15 mouse cellular contexts compared by ENCODE assay signal in the genomic region with DNA sequence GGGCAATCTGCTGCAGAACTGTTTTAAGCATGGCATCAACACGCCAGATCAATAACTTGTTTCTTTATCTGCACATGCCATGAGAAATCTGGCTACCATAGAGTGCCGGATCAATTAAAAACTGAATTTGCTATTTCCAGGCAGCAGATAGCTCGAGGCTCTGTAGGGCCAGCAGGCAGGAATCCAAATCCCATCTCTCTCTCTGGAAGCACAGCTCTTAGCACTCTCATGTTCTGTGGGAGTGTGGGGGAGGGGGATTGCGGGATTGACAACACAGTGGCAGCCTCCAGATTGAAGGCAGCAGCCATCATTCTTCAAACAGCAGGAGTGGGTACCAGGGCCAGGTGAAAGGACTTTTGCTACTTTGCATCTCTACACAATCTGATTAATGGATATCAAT.
DNase-seq lines count a peak whose midpoint lies in the region; ATAC-seq and TF ChIP-seq lines count a peak whose summit lies in the region.
"Had no signal": no experiment of that assay in that cellular context is flagged by ENCODE, and none has a peak within 500 bp of the region (broad histone marks: within the 10 kb centered on the region; RNA-seq: fewer than 3 reads in every experiment).

No protein-coding gene starts in this region.

- no peaks in the 10 kb centered on the region for H3K4me1 ChIP-seq in forebrain, embryonic 13.5 days
- H3K4me1 ChIP-seq in forebrain, embryonic 11.5 days (replicated peaks; ENCODE audit: control insufficient read depth, insufficient read depth, low read length), result no peaks in the 10 kb centered on the region
- no peaks in the 10 kb centered on the region for H3K4me1 ChIP-seq in midbrain, embryonic 11.5 days (ENCODE audit: control insufficient read depth, insufficient read depth, low read length)
- H3K4me1 ChIP-seq in midbrain, embryonic 10.5 days, result peaks cover 6% of the 10 kb centered on the region; the same call in 1 of the 2 replicates
- H3K4me1 ChIP-seq: intestine, embryonic 15.5 days had no signal

- no peak overlapping the region for H3K27ac ChIP-seq in forebrain, embryonic 13.5 days
- no peak overlapping the region for H3K27ac ChIP-seq in forebrain, embryonic 11.5 days (ENCODE audit: low read depth, low read length)
- H3K27ac ChIP-seq in midbrain, embryonic 11.5 days (ENCODE audit: low read depth, low read length), result no peak overlapping the region
- no peak overlapping the region for H3K27ac ChIP-seq in midbrain, embryonic 10.5 days (replicated peaks)
- no peak overlapping the region for H3K27ac ChIP-seq in gastrocnemius, adult 2 months
- H3K27ac ChIP-seq: intestine, embryonic 15.5 days; limb, embryonic 15.5 days had no signal

- H3K36me3 ChIP-seq in forebrain, embryonic 13.5 days (ENCODE audit: poor library complexity, severe bottlenecking), result no peaks in the 10 kb centered on the region
- H3K36me3 ChIP-seq in forebrain, embryonic 11.5 days (ENCODE audit: control insufficient read depth, insufficient read depth, low read length), result no peaks in the 10 kb centered on the region
- no peaks in the 10 kb centered on the region for H3K36me3 ChIP-seq in midbrain, embryonic 11.5 days (ENCODE audit: control insufficient read depth, insufficient read depth, low read length)
- no peaks in the 10 kb centered on the region for H3K36me3 ChIP-seq in midbrain, embryonic 10.5 days
- H3K36me3 ChIP-seq: intestine, embryonic 15.5 days; limb, embryonic 15.5 days had no signal

- no peak for TF ChIP-seq CTCF in gastrocnemius, adult 2 months (IDR thresholded peaks at IDR 0.05)

- H3K4me3 ChIP-seq in forebrain, embryonic 13.5 days, result no peak overlapping the region
- no peak overlapping the region for H3K4me3 ChIP-seq in forebrain, embryonic 11.5 days (ENCODE audit: low read depth, low read length)
- no peak overlapping the region for H3K4me3 ChIP-seq in midbrain, embryonic 11.5 days (ENCODE audit: low read depth, low read length)
- H3K4me3 ChIP-seq in midbrain, embryonic 10.5 days, result no peak overlapping the region
- H3K4me3 ChIP-seq in gastrocnemius, adult 2 months, result no peak overlapping the region
- H3K4me3 ChIP-seq: intestine, embryonic 15.5 days; limb, embryonic 15.5 days had no signal

- intact Hi-C loops in gastrocnemius, adult 2 months (cut with DNase I), result no loop called here

- WGBS in forebrain, embryonic 13.5 days, result 69% methylated on average over 4 of the region's 4 CpGs
- WGBS in forebrain, embryonic 11.5 days, result 76% methylated on average over 4 of the region's 4 CpGs
- 77% methylated on average over 4 of the region's 4 CpGs for WGBS in midbrain, embryonic 11.5 days
- WGBS in midbrain, embryonic 10.5 days, result 80% methylated on average over 4 of the region's 4 CpGs

- DNase-seq in forebrain, embryonic 11.5 days (ENCODE audit: low spot score), result no peak
- DNase-seq in midbrain, embryonic 11.5 days (ENCODE audit: low spot score, missing footprints), result no peak
- DNase-seq in midbrain, embryonic 10.5 days (ENCODE audit: low spot score), result no peak
- DNase-seq in layer of hippocampus, postnatal 10 days (ENCODE audit: low spot score in 2 of 2), result peak; percentile 62 to 76
- peak; percentile 41 for DNase-seq in right cerebral cortex, postnatal 14 days
- DNase-seq in gastrocnemius, adult 2 months, result no peak
- no peak for DNase-seq in adrenal gland, adult 2 months
- DNase-seq: adrenal gland, postnatal 36 days; cerebellum, adult 18-20 months; kidney, postnatal 25 days; lung, embryonic 14.5 days; thymus, postnatal 36 days had no signal

- peak; percentile 86; the same call in 1 of the 2 replicates for ATAC-seq in forebrain, embryonic 13.5 days
- ATAC-seq in forebrain, embryonic 11.5 days (replicated peaks; ENCODE audit: low FRiP score), result no peak
- peak; percentile 30; the same call in 1 of the 2 replicates for ATAC-seq in midbrain, embryonic 11.5 days (ENCODE audit: low FRiP score)
- ATAC-seq: intestine, embryonic 15.5 days had no signal

- no peaks in the 10 kb centered on the region for H3K9me3 ChIP-seq in forebrain, embryonic 13.5 days (replicated peaks)
- no peaks in the 10 kb centered on the region for H3K9me3 ChIP-seq in forebrain, embryonic 11.5 days (ENCODE audit: control insufficient read depth, low read length)
- H3K9me3 ChIP-seq in midbrain, embryonic 11.5 days (ENCODE audit: control insufficient read depth, low read length), result no peaks in the 10 kb centered on the region
- no peaks in the 10 kb centered on the region for H3K9me3 ChIP-seq in midbrain, embryonic 10.5 days (replicated peaks)
- H3K9me3 ChIP-seq: intestine, embryonic 15.5 days; limb, embryonic 15.5 days had no signal

- H3K9ac ChIP-seq in forebrain, embryonic 13.5 days, result no peak overlapping the region
- H3K9ac ChIP-seq in forebrain, embryonic 11.5 days (ENCODE audit: low read length), result no peak overlapping the region
- no peak overlapping the region for H3K9ac ChIP-seq in midbrain, embryonic 11.5 days (ENCODE audit: low read length)
- H3K9ac ChIP-seq: intestine, embryonic 15.5 days; limb, embryonic 15.5 days; lung, embryonic 14.5 days had no signal

- no peaks in the 10 kb centered on the region for H3K27me3 ChIP-seq in forebrain, embryonic 13.5 days
- no peaks in the 10 kb centered on the region for H3K27me3 ChIP-seq in forebrain, embryonic 11.5 days (ENCODE audit: control insufficient read depth, insufficient read depth, low read length)
- H3K27me3 ChIP-seq in midbrain, embryonic 11.5 days (ENCODE audit: control insufficient read depth, insufficient read depth, low read length), result no peaks in the 10 kb centered on the region
- H3K27me3 ChIP-seq in midbrain, embryonic 10.5 days (ENCODE audit: low read depth, poor library complexity, severe bottlenecking), result no peaks in the 10 kb centered on the region
- H3K27me3 ChIP-seq: intestine, embryonic 15.5 days; limb, embryonic 15.5 days had no signal

- H3K4me2 ChIP-seq in forebrain, embryonic 13.5 days, result no peak overlapping the region
- H3K4me2 ChIP-seq in forebrain, embryonic 11.5 days (ENCODE audit: low read depth, low read length, severe bottlenecking), result no peak overlapping the region
- H3K4me2 ChIP-seq in midbrain, embryonic 11.5 days, result no peak overlapping the region
- H3K4me2 ChIP-seq: intestine, embryonic 15.5 days; limb, embryonic 15.5 days; lung, embryonic 14.5 days had no signal

Comparison
In these comparisons a context has a peak if more than half of its experiments do, and no peak if none do; other contexts are left out.
1. DNase-seq: peak in layer of hippocampus, postnatal 10 days (2 of 2) and right cerebral cortex, postnatal 14 days (single experiment); none in forebrain, embryonic 11.5 days (single experiment), midbrain, embryonic 11.5 days (single experiment), midbrain, embryonic 10.5 days (single experiment), gastrocnemius, adult 2 months (single experiment) and adrenal gland, adult 2 months (single experiment).